Mouse (Mus musculus) C2C12 (cell line): ENCODE measurements around the gene Atp1a1.

Experiments
- CTCF ChIP-seq: IDR thresholded peaks from one replicate; pipeline ENCODE4 v1.5.1; 2011; ENCODE audit not compliant: control insufficient read depth, insufficient read depth, insufficient read length
- USF1 ChIP-seq: IDR thresholded peaks from one replicate; pipeline ENCODE4 v1.6.1; 2011; ENCODE audit warnings: low read depth, mild to moderate bottlenecking, control low read depth, moderate library complexity

- TF ChIP-seq CTCF (no peak), USF1 (no peak)
These were observed 29.8 kb upstream of the Atp1a1 start for GRCm38 (mm10) chr3:101634141-101634900.
